Mouse (Mus musculus) layer of hippocampus, adult 8-10 months (tissue): ENCODE results near the gene Rxfp2. TPM values are rescaled to one million over a fixed set of nuclear protein-coding genes. Genes with fewer than 3 reads are reported as not detected.

Experiments
- DNase-seq, 2 experiments: peaks; one replicate each; pipeline ENCODE4 v3.0.0; 2022; ENCODE audit warnings: low spot score in 2 of 2
- total RNA-seq, 4 experiments: library from RNA; stranded (reverse); gene quantifications; 2 replicates each; pipeline ENCODE4 v1.2.4; 2022

Gene Rxfp2
- under 1 TPM in 1 of 4 experiments, not detected in 3; 0.29 TPM for total RNA-seq

- DNase-seq = no peak
Measured at GRCm38 (mm10) chr5:150018656-150019055, at the start of gene Rxfp2. TSS of gene Rxfp2 (plus strand) at chr5:150018675.

- DNase-seq = no peak
Measured at GRCm38 (mm10) chr5:149970261-149970660, 48.2 kb upstream of the Rxfp2 start.

GRCm38 (mm10) chr5:149977027-149977426 lies 41.4 kb upstream of the Rxfp2 start:
- no peak for DNase-seq

DNA sequence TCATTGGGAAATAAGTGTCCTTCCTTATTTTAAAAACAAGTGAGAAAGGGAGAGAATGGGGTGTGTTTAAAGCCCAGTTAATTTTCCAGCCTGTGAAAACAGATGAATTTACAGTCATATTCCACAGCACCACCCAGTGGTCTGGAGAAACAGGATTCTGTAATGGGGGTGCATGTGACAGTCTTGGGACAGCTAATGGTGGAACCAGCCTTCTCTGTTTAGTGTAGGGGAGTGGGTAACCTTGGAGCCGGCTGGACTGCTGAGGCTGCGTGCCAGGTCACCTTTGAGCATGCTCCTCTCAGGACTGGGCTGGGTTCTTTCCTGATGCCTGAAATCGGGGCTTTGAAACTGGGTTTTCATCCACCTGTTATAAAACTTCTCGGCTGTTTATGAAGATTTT lies 34.9 kb upstream of the Rxfp2 start:
- DNase-seq = no peak

GRCm38 (mm10) chr5:149994578-149994977 lies 23.9 kb upstream of the Rxfp2 start:
- no peak for DNase-seq

DNA sequence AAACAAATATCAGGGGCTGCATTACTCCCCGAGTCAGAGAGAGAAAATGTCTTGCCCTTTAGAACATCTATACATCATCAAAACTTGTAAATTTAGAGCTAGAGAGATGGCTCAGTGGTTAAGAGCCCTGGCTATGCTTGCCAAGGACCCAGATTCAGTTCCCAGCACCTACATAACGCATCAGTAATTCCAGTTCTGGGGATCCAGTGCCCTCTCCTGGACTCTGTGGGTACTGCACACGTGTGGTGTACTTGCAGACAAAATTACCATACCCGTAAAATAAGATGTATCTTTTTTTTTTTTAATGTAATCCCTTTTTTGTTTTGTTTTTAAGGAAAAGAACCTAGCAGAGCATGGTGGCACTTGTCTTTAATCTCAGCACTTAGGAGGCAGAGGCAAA lies 21.9 kb upstream of the Rxfp2 start:
- DNase-seq = no peak

DNA sequence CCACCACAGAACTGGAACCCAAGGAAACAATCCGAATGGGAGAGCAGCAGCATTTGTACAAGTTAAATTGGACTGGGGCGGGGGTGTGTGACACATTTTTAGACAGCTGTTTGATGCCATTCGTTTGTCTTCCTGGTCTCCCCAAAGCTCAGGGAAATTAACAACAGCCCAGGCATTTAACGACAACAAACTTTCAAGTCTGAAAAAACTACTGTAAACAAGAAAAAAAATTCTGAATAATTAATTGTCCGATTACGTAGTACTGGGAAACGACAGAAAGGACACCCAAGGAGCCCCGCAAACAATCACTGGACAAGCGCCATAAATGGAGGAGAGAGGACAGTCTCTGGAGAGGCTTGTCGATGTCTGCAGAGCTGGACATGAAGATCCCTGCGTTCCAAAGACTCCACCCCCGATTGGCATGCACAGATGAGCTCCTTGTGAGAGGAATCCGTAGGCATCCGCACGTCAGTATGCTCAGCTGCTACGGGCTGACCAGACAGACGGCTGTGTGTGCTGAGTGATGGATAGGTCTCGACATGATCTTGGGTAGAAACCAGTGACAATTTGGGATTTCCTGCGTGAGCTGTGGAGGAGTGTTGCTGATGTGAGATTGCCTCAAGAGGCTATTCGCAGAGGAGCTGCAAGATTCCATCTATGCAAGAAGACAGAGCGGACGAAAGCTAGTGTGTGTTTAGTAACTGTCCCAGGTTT lies 21.0 kb upstream of the Rxfp2 start:
- no peak for DNase-seq

DNA sequence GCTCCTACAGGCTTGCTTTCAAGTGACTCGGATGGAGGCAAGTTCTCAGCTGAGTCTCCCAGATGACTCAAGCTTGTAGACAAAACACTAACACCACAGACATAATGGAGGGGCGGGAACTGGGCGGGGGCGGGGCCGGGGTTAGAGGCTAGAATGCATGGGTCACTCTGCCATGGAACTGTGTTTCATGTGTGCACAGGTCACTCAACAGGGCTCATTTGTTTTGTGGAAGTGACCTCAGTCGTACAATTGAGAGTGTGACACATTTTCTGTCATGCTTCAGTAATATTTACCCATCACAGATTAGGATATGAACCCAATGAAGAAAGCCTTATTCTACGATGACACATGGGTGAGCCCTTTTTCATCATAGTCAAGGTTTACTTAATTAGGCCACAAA lies 20.2 kb upstream of the Rxfp2 start:
- DNase-seq = no peak

DNA sequence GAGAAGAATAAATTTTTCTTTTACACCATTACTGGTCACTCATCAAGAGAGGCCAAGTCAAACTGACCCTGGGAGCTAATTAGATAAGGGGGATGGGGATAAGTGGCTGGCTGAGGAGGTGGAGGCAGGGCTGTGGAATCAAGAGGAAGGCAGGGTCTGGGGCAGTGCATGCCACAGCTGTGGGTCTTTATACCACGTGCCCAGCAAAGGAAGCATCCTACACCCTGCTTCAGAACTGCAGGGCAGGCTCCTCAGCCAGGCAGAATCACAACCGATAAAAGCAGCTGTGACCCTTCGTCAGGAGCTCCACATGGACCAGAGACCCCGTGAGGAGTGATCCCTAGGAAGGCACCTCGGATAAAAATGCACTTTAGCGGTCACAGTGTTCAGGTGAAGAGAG lies 13.1 kb upstream of the Rxfp2 start:
- DNase-seq = no peak

DNA sequence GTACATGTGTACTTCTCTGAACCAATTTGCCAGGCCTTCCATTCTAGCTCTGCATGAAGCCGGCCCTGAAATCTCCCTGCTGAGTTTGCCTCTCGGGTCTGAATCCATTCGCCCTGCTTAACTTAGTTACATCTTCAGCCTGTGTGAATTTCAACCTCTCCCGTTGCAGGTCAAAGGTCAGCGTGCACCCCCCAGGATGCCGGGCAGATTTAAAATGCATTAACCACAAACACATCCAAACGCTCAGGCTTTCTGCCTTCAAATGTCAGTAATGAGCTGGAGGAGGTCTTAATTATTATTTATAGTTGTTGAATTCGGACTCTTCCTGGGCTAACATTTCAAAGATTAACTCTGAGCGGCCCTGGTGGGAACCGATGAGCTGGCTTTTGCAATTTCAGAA lies 1.6 kb upstream of the Rxfp2 start:
- DNase-seq = no peak

DNA sequence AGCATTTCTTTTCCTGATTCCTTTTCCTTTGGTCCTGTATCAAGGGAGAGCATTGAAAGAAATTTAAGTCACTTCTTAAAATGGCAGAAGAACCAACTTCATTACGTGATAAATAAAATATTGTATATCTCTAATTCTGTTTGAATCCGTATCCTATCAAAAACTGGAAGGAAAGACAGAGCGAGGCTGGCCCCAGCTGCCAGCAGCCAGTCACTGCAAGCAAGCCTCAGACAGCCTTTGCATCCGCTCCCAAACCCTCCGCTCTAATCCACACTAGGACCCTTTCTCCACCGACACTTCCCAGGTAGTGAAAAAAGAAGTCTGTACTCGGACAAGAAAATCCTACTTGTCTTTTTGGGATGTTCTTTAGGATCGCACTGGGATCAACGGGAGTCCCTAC lies 803 bp upstream of the Rxfp2 start:
- no peak for DNase-seq

DNA sequence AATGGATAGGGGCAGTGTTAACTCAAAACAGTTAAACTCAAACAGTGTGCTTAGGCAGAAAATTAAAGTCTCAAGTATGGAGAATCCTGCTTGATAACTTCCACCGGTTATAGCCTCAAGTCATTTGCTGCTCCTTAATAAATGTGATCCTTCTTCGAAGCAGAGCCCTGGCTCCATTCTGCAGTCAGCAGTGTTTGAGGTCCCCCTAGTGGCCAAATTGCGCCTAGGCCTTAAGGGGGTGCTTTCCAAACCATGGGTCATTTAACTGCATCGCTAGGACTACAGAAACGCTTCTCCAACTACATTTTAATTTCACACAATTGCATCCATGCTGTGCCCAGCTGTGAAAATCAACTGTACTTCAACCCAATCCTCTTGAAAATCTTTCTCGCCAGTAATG lies 2.4 kb downstream of the Rxfp2 start:
- DNase-seq = peak; percentile 48 to 84

DNA sequence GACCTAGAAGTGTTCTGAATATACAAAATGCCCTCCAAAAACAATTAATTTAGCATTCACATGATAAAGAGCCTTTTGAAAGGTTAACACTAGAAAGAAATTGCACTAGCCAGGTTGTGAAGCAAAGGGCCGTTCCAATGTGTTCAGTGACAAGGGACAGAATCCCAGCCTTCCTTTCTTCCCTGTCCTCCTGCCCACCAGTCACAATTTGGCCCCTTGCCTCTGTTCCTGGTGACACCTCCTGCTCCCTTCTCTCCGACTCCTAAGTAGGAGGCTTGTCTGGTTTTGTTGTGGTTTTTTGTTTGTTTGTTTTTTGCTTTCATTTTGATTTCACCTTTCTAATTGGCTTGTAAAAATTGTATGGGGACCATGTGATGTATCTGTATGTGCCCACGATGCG lies 3.3 kb downstream of the Rxfp2 start:
- DNase-seq = no peak

DNA sequence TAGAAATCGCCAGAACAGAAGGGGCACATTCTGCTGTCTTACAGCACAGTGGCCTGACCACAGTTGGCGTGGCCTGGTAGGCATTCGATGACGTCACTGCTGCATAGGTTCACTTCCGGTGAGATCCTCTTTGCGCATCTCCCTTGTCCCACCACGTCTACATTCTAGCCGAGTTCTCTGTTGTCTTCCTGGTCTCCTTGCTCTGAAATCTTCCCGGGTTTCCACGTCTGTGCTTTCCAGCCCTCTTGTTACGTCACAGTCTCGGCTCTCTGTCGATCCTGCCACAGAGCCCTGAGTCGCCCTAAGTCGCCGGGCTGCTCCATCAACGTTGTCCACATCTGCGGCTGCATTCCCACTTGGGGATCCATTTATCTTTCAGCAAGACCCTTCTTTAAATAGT lies 4.1 kb downstream of the Rxfp2 start:
- DNase-seq = no peak

- DNase-seq = no peak
Measured at GRCm38 (mm10) chr5:150023476-150023875, 5.0 kb downstream of the Rxfp2 start.

- no peak for DNase-seq
Measured at GRCm38 (mm10) chr5:150024188-150024587, 5.7 kb downstream of the Rxfp2 start.

DNA sequence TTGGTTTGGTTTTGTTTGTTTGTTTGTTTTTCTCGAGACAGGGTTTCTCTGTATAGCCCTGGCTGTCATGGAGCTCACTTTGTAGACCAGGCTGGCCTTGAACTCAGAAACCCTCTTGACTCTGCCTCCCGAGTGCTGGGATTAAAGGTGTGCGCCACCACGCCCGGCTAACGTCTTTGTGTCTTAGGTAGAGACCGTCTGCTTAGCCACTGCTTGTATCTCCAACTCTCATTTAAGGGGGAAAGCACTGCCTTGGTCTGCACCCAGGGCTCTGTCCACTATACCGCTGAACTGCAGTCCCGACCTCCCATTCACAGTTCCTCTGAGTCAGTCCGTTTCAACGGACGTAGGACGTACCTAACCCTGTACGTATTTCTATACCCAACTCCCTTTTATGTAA lies 6.4 kb downstream of the Rxfp2 start:
- DNase-seq = no peak

DNA sequence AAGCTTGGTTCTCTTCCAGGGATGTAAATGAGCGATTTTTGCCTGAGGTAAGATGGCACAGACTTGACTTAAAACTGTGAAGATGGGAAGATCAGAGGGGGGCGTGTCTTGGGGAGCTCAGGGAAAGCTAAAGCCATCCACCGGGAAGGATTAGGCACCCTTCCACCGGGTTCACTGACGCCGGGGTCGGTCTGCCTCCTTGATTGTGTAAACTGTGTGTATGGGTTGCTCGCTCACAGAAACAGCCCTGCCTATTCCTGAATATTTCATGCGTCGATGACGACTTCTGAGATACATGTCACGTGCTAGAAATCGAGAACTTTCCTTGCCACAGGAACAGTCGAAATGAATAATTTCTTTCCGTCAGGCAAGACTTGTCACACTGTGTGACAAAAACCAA lies 6.9 kb downstream of the Rxfp2 start:
- no peak for DNase-seq

DNA sequence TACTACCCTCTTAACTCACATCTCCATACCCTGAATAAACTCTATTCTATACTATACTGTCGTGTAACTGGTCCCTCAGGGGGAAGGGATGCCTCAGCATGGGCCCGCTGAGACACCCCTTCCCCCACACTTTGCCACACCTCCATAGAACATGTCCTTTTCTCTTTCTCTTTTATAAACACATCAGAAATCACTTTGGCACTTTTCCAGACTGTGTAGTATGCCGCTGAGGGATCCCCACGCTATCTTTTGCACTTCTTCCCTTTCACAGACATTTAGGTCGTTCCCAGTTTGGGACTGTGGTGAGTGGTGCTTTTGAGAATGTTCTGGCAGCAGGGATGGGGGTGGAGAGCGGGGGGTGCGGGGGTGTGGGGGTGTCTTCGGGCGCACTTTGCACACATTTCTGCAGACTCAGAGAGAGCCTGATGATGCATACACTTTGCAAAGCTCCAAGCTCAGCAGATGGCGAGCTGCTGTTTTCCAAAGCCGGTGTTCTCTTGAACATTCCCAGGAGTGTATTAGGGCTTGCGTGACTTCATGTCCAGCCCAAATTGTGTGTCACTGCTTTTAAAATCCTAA lies 8.1 kb downstream of the Rxfp2 start:
- DNase-seq = peak; percentile 69 to 78

DNA sequence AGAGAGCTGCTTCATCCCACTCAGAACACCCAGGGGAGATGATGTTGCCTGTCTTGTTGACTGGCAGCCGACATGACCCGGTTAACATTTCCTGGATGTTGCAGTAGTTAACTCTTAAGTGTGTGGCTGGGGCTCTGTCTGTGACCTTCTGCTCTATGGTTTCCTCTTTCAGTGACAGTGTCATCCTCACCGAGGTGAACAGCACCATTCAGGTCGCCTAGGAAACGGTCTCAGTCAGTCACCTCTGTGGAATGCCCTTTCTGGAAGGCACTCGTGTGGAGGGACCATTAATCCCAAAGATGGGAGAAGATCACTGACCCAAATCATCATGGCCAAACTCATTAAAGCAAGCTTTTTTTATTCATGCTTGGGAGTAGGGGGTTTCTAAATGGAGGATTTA lies 12.7 kb downstream of the Rxfp2 start:
- DNase-seq = no peak

- DNase-seq = no peak
Measured at GRCm38 (mm10) chr5:150031634-150032033, 13.2 kb downstream of the Rxfp2 start.

DNA sequence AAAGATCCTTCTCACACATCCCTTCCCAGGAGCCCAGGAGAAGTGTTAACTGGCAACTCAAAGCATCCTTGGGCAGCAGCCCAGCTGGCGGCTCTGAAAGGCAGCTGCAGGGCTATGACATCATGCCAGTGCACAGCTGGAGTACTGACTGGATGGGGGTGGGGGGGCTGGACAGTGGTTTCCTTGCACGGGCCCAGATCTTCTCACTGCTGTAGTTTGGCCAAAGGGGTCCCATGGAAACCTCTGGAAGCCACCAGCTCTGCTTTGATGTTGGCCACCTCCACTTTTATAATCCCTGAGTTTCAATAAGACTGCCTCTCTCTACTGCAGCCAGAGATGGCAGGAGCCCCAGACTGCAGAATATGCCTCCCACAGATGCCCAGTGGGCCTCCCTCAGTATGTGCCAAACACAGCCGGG lies 13.6 kb downstream of the Rxfp2 start:
- DNase-seq = peak in 1 of 2 experiments; percentile 35

DNA sequence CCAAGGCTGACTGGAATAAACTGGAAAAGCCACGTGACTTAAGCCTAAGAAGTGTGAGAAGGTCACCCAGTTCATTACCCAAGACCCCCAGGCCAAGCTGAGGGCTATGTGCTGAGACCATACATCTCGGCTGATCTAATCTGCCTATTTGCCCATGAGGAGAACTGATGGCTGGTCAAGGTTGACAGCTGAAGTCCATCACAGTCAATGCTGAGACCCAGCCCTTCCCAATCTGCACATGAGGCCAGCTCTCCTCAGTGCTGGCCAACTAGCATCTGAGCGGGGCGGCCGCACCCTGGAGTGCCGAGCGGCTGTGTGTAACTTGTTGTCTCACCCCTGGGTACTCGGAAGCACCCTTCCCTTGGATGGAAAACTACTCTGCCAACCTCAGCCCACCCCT lies 17.8 kb downstream of the Rxfp2 start:
- DNase-seq = no peak
